Mouse (Mus musculus) limb, embryonic 14.5 days (tissue): ENCODE data around the gene Pcsk1. TPM values are rescaled to one million over a fixed set of nuclear protein-coding genes. Genes with fewer than 3 reads are reported as not detected.

Experiments
- ATAC-seq: fragments of 200-750 bp; cut with Nextera tagmentation; 2 replicates; pipeline ENCODE4 v1.8.0; 2017; ENCODE audit warnings: low read depth, moderate number of reproducible peaks, moderate TSS enrichment; ENCODE audit not compliant: low FRiP score
- DNase-seq: peaks from one replicate; pipeline ENCODE4 v3.0.0-alpha.2; 2015; ENCODE audit warnings: low spot score
- H3K27ac ChIP-seq: fragments of 300-500 bp; sonication (generic); replicated peaks from 2 replicates; pipeline ENCODE4 v1.5.1; 2014; ENCODE audit warnings: low read depth, mild to moderate bottlenecking, low read length, moderate library complexity, mixed read lengths
- H3K27me3 ChIP-seq: fragments of 300-500 bp; sonication (generic); 2 replicates; pipeline ENCODE4 v1.6.1; 2014; ENCODE audit warnings: low read length, mixed read lengths; ENCODE audit not compliant: control insufficient read depth, insufficient read depth
- H3K36me3 ChIP-seq: fragments of 300-500 bp; sonication (generic); 2 replicates; pipeline ENCODE4 v1.6.1; 2014; ENCODE audit warnings: mild to moderate bottlenecking, low read length, moderate library complexity, mixed read lengths; ENCODE audit not compliant: control insufficient read depth, insufficient read depth
- H3K4me1 ChIP-seq: fragments of 300-500 bp; sonication (generic); 2 replicates; pipeline ENCODE4 v1.6.1; 2014; ENCODE audit warnings: antibody characterized with exemption, low read length, mixed read lengths; ENCODE audit not compliant: control insufficient read depth, insufficient read depth
- H3K4me2 ChIP-seq: fragments of 300-500 bp; sonication (generic); replicated peaks from 2 replicates; pipeline ENCODE4 v1.6.1; 2014; ENCODE audit warnings: low read depth, mild to moderate bottlenecking, low read length, moderate library complexity; ENCODE audit not compliant: severe bottlenecking
- H3K4me3 ChIP-seq: fragments of 300-500 bp; sonication (generic); replicated peaks from 2 replicates; pipeline ENCODE4 v1.5.1; 2014; ENCODE audit warnings: low read length
- H3K9ac ChIP-seq: fragments of 300-500 bp; sonication (generic); 2 replicates; pipeline ENCODE4 v1.6.1; 2014; ENCODE audit warnings: mild to moderate bottlenecking, low read depth, low read length, moderate library complexity; ENCODE audit not compliant: severe bottlenecking
- H3K9me3 ChIP-seq: fragments of 300-500 bp; sonication (generic); 2 replicates; pipeline ENCODE4 v1.6.1; 2016; ENCODE audit warnings: low read length; ENCODE audit not compliant: control insufficient read depth
- POLR2A ChIP-seq: fragments of 200-500 bp; IDR thresholded peaks from 2 replicates; pipeline ENCODE4 v1.8.0; 2012; ENCODE audit warnings: inconsistent platforms, mild to moderate bottlenecking, moderate library complexity, borderline replicate concordance; ENCODE audit not compliant: insufficient read depth, insufficient read length; ENCODE audit errors: extremely low read depth
- WGBS: fragments of 180-500 bp; shearing (Covaris S2); extraction: QIAGEN DNeasy Blood & Tissue Kit; methylation state at CpG from one replicate; pipeline ENCODE4 v1.1.7; 2014; 5-methylcytosine and 5-hydroxymethylcytosine counted together
- polyA plus RNA-seq, 2 experiments: library from polyadenylated mRNA; depleted of rRNA in 1 of 2; stranded (reverse) in 1 of 2; unstranded in 1 of 2; fragments of >200 nt; fragmentation: Nextera tagmentation in 1 of 2; extraction: Ambion mirVana in 1 of 2; gene quantifications; 2 replicates each; pipeline versions ENCODE4 v1.2.1 to v1.2.3; 2012 to 2014

Pcsk1 gene
- polyA plus RNA-seq (2012; rRNA removed) (0.04 and 0.06 TPM in 2 replicates), polyA plus RNA-seq (2014; fragmentation: Nextera tagmentation; extraction: Ambion mirVana) (0.04 and 0.14 TPM in 2 replicates)

DNA sequence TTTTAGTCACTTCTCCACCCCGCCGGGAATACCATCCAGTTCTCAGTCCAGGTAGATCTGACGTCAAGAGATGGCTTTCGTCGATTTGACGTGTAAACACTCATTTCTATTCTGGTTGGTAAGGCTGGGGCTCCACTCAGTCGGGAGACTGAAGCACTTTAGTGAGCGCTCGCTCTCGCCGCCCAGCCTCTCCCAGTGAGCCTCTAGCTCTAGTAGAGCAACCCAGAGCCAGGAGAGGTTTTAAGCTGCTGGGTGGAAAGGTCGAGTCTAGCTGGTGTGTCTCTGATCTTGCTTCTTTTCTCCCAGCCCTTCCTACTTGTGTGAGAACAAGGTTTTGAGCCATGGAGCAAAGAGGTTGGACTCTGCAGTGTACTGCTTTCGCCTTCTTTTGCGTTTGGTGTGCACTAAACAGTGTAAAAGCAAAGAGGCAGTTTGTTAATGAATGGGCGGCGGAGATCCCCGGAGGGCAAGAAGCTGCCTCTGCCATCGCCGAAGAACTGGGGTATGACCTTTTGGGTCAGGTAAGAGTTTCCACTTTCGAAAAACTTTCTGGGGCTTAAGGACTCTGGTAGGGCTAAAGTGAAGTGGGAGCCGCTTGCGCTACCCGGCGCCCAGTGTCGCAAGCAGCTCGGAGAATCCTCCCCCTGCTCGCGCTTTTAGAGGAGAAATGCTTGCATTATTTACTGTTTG, at the start of gene Pcsk1:
TSS of gene Pcsk1 (plus strand) at position 106 of the 690 bp plus-strand sequence.
- DNase-seq (no peak), ATAC-seq (no peak)
- Histone ChIP-seq H3K9ac (no peak within 1 kb of the TSS), H3K9me3 (no peaks in the 10 kb centered on the region), H3K36me3 (no peaks in the 10 kb centered on the region), H3K27ac (no peak within 1 kb of the TSS), H3K4me1 (peaks cover 4% of the 10 kb centered on the region; the same call in 1 of the 2 replicates), H3K27me3 (peaks cover 19% of the 10 kb centered on the region), H3K4me3 (peak within 1 kb of the TSS; percentile 1), H3K4me2 (peak within 1 kb of the TSS; percentile 39)
- no peak for TF ChIP-seq POLR2A
- WGBS: 1% methylated on average over 28 of the region's 28 CpGs

DNA sequence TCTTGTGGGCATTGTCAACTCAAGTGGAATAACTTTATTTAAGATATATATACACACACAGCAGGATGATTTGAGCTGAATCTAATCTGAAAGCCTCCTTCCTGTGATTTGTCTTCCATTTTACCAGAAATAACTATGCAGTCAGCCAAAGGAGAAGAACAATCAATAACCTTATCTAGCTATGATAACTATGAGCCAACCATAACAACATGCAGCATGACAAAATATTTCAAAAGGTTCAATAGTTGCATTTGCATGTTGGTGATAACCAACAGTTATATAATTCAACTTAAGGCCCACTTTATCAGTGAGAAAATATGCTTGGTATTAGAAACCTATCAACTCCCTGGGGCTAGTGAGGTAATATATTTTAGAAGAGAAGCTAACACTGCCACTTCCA, 30.8 kb upstream of the Pcsk1 start:
- Histone ChIP-seq H3K4me2 (no peak overlapping the region), H3K9me3 (no peaks in the 10 kb centered on the region), H3K4me1 (no peaks in the 10 kb centered on the region), H3K27ac (no peak overlapping the region), H3K4me3 (no peak overlapping the region), H3K27me3 (no peaks in the 10 kb centered on the region), H3K9ac (no peak overlapping the region), H3K36me3 (no peaks in the 10 kb centered on the region)
- DNase-seq (no peak), ATAC-seq (no peak)
- no peak for TF ChIP-seq POLR2A

DNA sequence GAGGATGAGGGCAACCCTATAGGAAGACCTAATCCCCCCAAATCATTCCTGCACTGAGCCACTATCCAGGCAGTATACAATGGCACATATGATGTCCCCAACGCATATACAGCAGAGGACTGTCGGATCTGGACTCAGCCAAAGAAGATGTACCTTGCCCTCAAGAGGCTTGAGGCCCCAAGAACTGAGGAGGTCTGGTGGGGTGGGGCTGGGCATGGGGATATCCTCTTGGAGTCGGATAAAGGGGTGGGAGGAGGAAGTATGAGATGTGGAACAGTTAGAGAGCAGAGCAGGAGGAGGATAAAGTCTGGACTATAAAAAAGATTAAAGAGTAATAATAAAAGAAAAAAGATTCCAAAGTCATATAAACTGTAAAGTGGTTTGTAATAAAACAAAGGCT, 25.7 kb upstream of the Pcsk1 start:
- Histone ChIP-seq H3K4me2 (no peak overlapping the region), H3K4me1 (no peaks in the 10 kb centered on the region), H3K4me3 (no peak overlapping the region), H3K36me3 (no peaks in the 10 kb centered on the region), H3K9me3 (no peaks in the 10 kb centered on the region), H3K27me3 (no peaks in the 10 kb centered on the region), H3K9ac (no peak overlapping the region), H3K27ac (no peak overlapping the region)
- no peak for TF ChIP-seq POLR2A
- ATAC-seq (no peak), DNase-seq (no peak)
- WGBS: 67% methylated on average over 3 of the region's 3 CpGs

DNA sequence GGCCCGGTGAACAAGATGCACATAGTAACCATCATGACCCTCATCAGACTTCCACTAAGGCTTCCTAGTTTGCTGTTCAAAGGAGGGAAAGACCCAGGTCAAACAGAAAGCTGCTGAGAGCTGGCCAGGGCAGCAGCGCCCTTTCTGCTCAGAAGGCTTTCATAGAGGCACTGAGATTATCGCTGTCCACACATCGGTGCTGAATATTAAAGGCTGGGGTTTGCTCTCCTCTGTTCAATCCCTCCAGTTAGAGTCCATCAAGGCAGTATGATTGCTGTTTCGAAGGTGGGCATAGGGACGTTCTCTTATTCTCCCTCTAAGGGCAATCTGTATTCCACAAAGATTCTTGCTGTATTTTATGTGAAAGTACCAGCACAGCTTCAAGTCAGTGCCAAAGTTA, 1.0 kb upstream of the Pcsk1 start:
- WGBS: 22% methylated on average over 6 of the region's 6 CpGs
- H3K27ac ChIP-seq: no peak overlapping the region
- H3K4me1 ChIP-seq: peaks cover 4% of the 10 kb centered on the region; the same call in 1 of the 2 replicates
- no peak overlapping the region for H3K4me2 ChIP-seq
- TF ChIP-seq POLR2A: no peak
- no peaks in the 10 kb centered on the region for H3K36me3 ChIP-seq
- no peak for ATAC-seq
- H3K4me3 ChIP-seq: no peak overlapping the region
- peaks cover 19% of the 10 kb centered on the region for H3K27me3 ChIP-seq
- no peaks in the 10 kb centered on the region for H3K9me3 ChIP-seq
- DNase-seq: peak; percentile 76
- H3K9ac ChIP-seq: no peak overlapping the region

DNA sequence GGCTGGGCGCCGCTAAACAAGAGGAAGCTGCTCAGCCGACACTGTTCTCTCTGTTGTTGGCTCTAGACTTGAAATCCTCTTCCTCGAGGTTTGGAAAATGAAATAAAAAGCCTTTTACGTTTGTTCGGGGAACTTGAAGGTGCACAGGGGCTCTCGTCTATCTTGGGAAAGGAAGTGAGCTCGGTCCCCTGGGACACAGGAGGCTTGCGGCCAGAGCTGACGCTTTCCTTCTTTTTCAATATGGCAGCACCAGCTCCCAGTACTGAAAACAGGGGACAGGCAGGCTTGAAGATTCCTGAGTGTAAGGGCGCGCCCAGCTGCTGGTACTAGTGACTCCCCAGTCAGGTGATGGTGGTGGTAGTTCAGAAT, 769 bp downstream of the Pcsk1 start:
- Histone ChIP-seq H3K36me3 (no peaks in the 10 kb centered on the region), H3K4me3 (peak overlapping the region; percentile 1), H3K4me2 (peak overlapping the region; percentile 39), H3K9ac (no peak overlapping the region), H3K27ac (no peak overlapping the region), H3K9me3 (no peaks in the 10 kb centered on the region), H3K4me1 (peaks cover 4% of the 10 kb centered on the region; the same call in 1 of the 2 replicates), H3K27me3 (peaks cover 19% of the 10 kb centered on the region)
- ATAC-seq: no peak
- TF ChIP-seq POLR2A: no peak
- WGBS: under 1% methylated on average over 12 of the region's 12 CpGs
- DNase-seq: peak; percentile 4

DNA sequence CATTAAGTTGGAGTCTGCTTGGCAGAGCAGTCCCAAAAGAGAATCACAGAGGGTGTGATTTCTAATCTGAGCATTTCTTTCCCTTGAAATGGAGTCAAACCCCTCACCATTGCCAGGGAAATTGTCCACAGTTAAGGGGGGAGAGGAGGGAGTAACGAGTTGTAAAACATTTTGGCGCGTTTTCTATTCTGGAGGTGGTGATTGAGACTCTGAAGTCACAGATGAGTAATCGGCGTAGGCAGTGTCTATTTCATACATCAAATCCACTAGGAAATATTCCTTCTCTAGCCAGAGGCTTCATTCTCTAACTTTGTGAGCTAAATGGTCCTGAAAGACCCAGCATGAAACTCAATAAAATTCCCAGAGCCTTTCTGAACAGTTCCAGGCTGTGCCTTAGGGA, 1.4 kb downstream of the Pcsk1 start:
- Histone ChIP-seq H3K4me2 (no peak overlapping the region), H3K4me1 (peaks cover 4% of the 10 kb centered on the region; the same call in 1 of the 2 replicates), H3K9ac (no peak overlapping the region), H3K27ac (no peak overlapping the region), H3K36me3 (no peaks in the 10 kb centered on the region), H3K27me3 (peaks cover 19% of the 10 kb centered on the region), H3K4me3 (no peak overlapping the region), H3K9me3 (no peaks in the 10 kb centered on the region)
- ATAC-seq: no peak
- TF ChIP-seq POLR2A: no peak
- no peak for DNase-seq
- 71% methylated on average over 5 of the region's 5 CpGs for WGBS
